In genomic region chr1:128136222-128136621, GRCm38 (mm10) we compare ENCODE assay signal across 2 mouse cellular contexts. TPM values are rescaled to one million over a fixed set of nuclear protein-coding genes. Genes with fewer than 3 reads are reported as not detected.
ATAC-seq lines count a peak whose summit lies in the region.
"Not testable (repeated sequence)": the region's sequence is repeated elsewhere in the genome, so short reads cannot be mapped to it uniquely, and the experiment has no call there.

No protein-coding gene starts in this region.

- not testable (repeated sequence) for H3K9ac ChIP-seq in intestine, embryonic 15.5 days; intestine, embryonic 16.5 days (ENCODE audit: low read depth, low read length)

- not testable (repeated sequence) for H3K4me1 ChIP-seq in intestine, embryonic 15.5 days (replicated peaks); intestine, embryonic 16.5 days (ENCODE audit: control insufficient read depth, insufficient read depth, low read length)

- H3K27ac ChIP-seq in intestine, embryonic 15.5 days; intestine, embryonic 16.5 days (ENCODE audit: low read length): not testable (repeated sequence)

- not testable (repeated sequence) for H3K4me2 ChIP-seq in intestine, embryonic 15.5 days (replicated peaks); intestine, embryonic 16.5 days (ENCODE audit: low read depth, low read length)

- ATAC-seq in intestine, embryonic 15.5 days, result peak; percentile 56; the same call in 1 of the 2 replicates
- ATAC-seq in intestine, embryonic 16.5 days, result peak; percentile 69

- not testable (repeated sequence) for H3K36me3 ChIP-seq in intestine, embryonic 15.5 days; intestine, embryonic 16.5 days (ENCODE audit: control insufficient read depth, insufficient read depth, low read length)

- H3K9me3 ChIP-seq in intestine, embryonic 15.5 days; intestine, embryonic 16.5 days (ENCODE audit: control insufficient read depth, low read length): not testable (repeated sequence)

- not testable (repeated sequence) for H3K27me3 ChIP-seq in intestine, embryonic 15.5 days (replicated peaks); intestine, embryonic 16.5 days (replicated peaks; ENCODE audit: control insufficient read depth, insufficient read depth, low read length)

- not testable (repeated sequence) for H3K4me3 ChIP-seq in intestine, embryonic 15.5 days (replicated peaks); intestine, embryonic 16.5 days (ENCODE audit: low read length)

RNA-seq across cellular contexts. Expression of gene R3hdm1, which starts 33.1 kb away (rescaled TPM):
- polyA plus RNA-seq in intestine, embryonic 15.5 days (2015; fragmentation: Nextera tagmentation; extraction: Ambion mirVana), result 56.0 and 56.3 TPM in 2 replicates
- polyA plus RNA-seq in intestine, embryonic 16.5 days (2015; fragmentation: Nextera tagmentation; extraction: Ambion mirVana), result 38.9 and 44.0 TPM in 2 replicates

RNA-seq across cellular contexts. Expression of gene Zranb3, which starts 33.4 kb away (rescaled TPM):
- polyA plus RNA-seq in intestine, embryonic 15.5 days (2015; fragmentation: Nextera tagmentation; extraction: Ambion mirVana), result 5.7 and 6.7 TPM in 2 replicates
- polyA plus RNA-seq in intestine, embryonic 16.5 days (2015; fragmentation: Nextera tagmentation; extraction: Ambion mirVana), result 4.6 and 5.4 TPM in 2 replicates
